Mouse (Mus musculus) cerebellum, adult 2 months (tissue): Measurements from ENCODE around the gene Cyp24a1.

ENCODE experiments used
- CTCF ChIP-seq: fragments of 200-500 bp; IDR thresholded peaks from 2 replicates; pipeline ENCODE4 v1.5.1; 2011; ENCODE audit warnings: low read depth, mild to moderate bottlenecking, control low read depth, low read length, moderate library complexity, borderline replicate concordance; ENCODE audit not compliant: insufficient read depth
- POLR2A ChIP-seq: fragments of 200-500 bp; IDR thresholded peaks from 2 replicates; pipeline ENCODE4 v1.6.1; 2011; ENCODE audit warnings: low read length, control low read depth, borderline replicate concordance; ENCODE audit not compliant: insufficient read depth

DNA sequence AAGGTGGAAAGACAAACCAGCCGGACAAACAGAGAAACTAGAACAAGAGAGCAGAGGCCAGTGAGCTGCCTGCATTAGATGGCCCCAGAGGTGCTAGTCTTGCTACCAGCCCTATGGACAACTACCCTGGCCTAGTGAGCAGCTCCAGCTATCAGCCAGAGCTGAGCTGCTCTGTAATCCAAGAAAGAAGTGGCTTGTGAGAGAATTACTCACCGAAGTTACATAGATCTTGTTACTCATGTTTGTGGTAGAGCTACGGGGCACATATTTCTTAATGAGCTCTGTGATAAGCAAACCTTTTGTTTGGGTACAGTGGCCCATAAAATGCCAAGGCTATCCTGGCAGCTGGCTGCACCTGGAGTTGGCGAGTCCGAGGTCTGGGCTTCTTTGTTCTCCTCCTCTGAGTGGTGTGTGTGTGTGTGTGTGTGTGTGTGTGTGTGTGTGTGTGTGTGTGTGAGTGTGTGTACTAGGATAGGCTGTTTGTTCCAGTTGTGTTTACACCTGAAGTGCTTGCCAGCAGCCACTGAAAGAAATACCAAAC lies 50.0 kb downstream of the Cyp24a1 start:
- TF ChIP-seq CTCF (no peak), POLR2A (no peak)
